Mouse (Mus musculus): ENCODE measurements around the gene Tgfbrap1.

- TF ChIP-seq CTCF (IDR thresholded peaks at IDR 0.05; ENCODE audit: borderline replicate concordance, insufficient read depth, low read depth, low read length), result no peak
- TF ChIP-seq POLR2A (IDR thresholded peaks at IDR 0.05; ENCODE audit: borderline replicate concordance, insufficient read depth, low read length), result no peak
Measured at GRCm38 (mm10) chr1:43124726-43125125, 26.3 kb upstream of the Tgfbrap1 start.
